Comparison of ENCODE assay signal across 7 mouse cellular contexts in genomic region chr5:74535240-74536021, GRCm38 (mm10). TPM values are rescaled to one million over a fixed set of nuclear protein-coding genes. Genes with fewer than 3 reads are reported as not detected.
DNase-seq lines count a peak whose midpoint lies in the region; ATAC-seq lines count a peak whose summit lies in the region.

Fip1l1 (plus strand) TSS chr5:74535449.

- peak; percentile 88 to 90 for DNase-seq in adrenal gland, adult 18-20 months (ENCODE audit: low spot score in 2 of 2)
- DNase-seq in embryo, embryonic 11 days = peak; percentile 99
- DNase-seq in gastrocnemius, postnatal 36 days = peak; percentile 85 to 88
- DNase-seq in left cerebral cortex, postnatal 25 days (ENCODE audit: low spot score in 2 of 2) = peak; percentile 92 to 94
- DNase-seq in midbrain, embryonic 10.5 days (ENCODE audit: low spot score) = peak; percentile 97
- DNase-seq in right cerebral cortex, postnatal 4 days = peak; percentile 96

- no peaks in the 10 kb centered on the region for H3K9me3 ChIP-seq in intestine, embryonic 15.5 days
- no peaks in the 10 kb centered on the region for H3K9me3 ChIP-seq in midbrain, embryonic 10.5 days (replicated peaks)

- peak; percentile 90 for ATAC-seq in intestine, embryonic 15.5 days

- intact Hi-C loops in gastrocnemius, postnatal 36 days (cut with DNase I) = no loop called here
- intact Hi-C loops in left cerebral cortex, postnatal 25 days (cut with DNase I) = loop anchor here (5.0 kb wide), 2 partner anchors 223 to 622 kb away; no protein-coding TSS in a partner anchor

- H3K4me2 ChIP-seq in intestine, embryonic 15.5 days (replicated peaks) = peak within 1 kb of the TSS; percentile 54

- peaks cover 14% of the 10 kb centered on the region for H3K4me1 ChIP-seq in intestine, embryonic 15.5 days (replicated peaks)
- peaks cover 34% of the 10 kb centered on the region for H3K4me1 ChIP-seq in midbrain, embryonic 10.5 days

- H3K27me3 ChIP-seq in intestine, embryonic 15.5 days (replicated peaks) = no peaks in the 10 kb centered on the region
- H3K27me3 ChIP-seq in midbrain, embryonic 10.5 days (ENCODE audit: low read depth, poor library complexity, severe bottlenecking) = no peaks in the 10 kb centered on the region

- H3K36me3 ChIP-seq in intestine, embryonic 15.5 days = no peaks in the 10 kb centered on the region; the same call in 1 of the 2 replicates
- H3K36me3 ChIP-seq in midbrain, embryonic 10.5 days = peaks cover 27% of the 10 kb centered on the region

- H3K27ac ChIP-seq in intestine, embryonic 15.5 days = peak within 1 kb of the TSS; percentile 89
- peak within 1 kb of the TSS; percentile 98 for H3K27ac ChIP-seq in midbrain, embryonic 10.5 days (replicated peaks)

- under 1% methylated on average over 73 of the region's 73 CpGs for WGBS in intestine, embryonic 15.5 days
- WGBS in midbrain, embryonic 10.5 days = under 1% methylated on average over 72 of the region's 73 CpGs

- peak within 1 kb of the TSS; percentile 83 for H3K4me3 ChIP-seq in intestine, embryonic 15.5 days (replicated peaks)
- peak within 1 kb of the TSS; percentile 91 for H3K4me3 ChIP-seq in midbrain, embryonic 10.5 days

- H3K9ac ChIP-seq in intestine, embryonic 15.5 days = peak within 1 kb of the TSS; percentile 73

RNA-seq across cellular contexts. Expression of gene Fip1l1, which starts in this region (rescaled TPM):
- total RNA-seq in adrenal gland, adult 18-20 months (2021) = 10 to 100 TPM; 54.0 to 64.5 TPM
- total RNA-seq in gastrocnemius, postnatal 36 days (2021) = 10 to 100 TPM; 17.1 to 18.0 TPM
- polyA plus RNA-seq in intestine, embryonic 15.5 days (2015; fragmentation: Nextera tagmentation; extraction: Ambion mirVana) = 71.8 and 80.4 TPM in 2 replicates
- 10 to 100 TPM; 58.8 to 59.8 TPM for total RNA-seq in left cerebral cortex, postnatal 25 days (2021)
- polyA plus RNA-seq in midbrain, embryonic 10.5 days (2016; fragmentation: Nextera tagmentation; extraction: Ambion mirVana) = 108 and 110 TPM in 2 replicates

Comparison
In these comparisons a context has a peak if more than half of its experiments do, and no peak if none do; other contexts are left out.
1. Peak in every context shown above with its lines: DNase-seq, ATAC-seq, H3K4me3 ChIP-seq and H3K27ac ChIP-seq.